Mouse (Mus musculus): ENCODE data around the gene Cspg5. TPM values are rescaled to one million over a fixed set of nuclear protein-coding genes. Genes with fewer than 3 reads are reported as not detected.

The Cspg5 gene
- total and polyA plus RNA-seq, 3 experiments = 0.40 to 0.72 (median 0.49) TPM

DNA sequence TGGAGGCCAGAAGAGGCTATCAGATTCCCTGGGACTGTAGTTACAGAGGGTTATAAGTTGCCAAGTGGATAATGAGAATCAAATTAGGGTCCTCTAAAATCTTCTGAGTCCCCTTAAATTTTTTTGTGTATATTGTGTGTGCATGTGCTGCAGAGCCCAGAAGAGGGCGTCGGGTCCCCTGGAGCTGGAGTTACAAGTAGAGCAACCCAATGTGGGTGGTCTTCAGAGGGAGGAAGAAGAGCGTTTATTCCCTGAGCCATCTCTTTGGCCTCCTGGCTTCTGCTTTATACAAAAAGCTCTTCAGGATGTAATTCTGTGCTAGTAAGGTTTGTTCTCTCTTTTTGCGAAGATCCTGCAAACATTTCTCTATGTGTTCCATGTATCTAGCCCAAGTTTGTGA, 60.9 kb downstream of the Cspg5 start:
- Histone ChIP-seq H3K4me1 (ENCODE audit: control insufficient read depth in 1 of 2, insufficient read depth in 2 of 2) (peaks cover 7 to 20% of the 10 kb centered on the region in 2 experiments), H3K4me3 (replicated peaks in 1 of 3; ENCODE audit: low read depth in 2 of 3, low read length in 2 of 3, poor library complexity in 1 of 3) (peak overlapping the region; percentile 74 to 80 (median 74)), H3K36me3 (replicated peaks in 1 of 2; ENCODE audit: control insufficient read depth in 1 of 2, insufficient read depth in 1 of 2, low read length in 1 of 2) (peaks cover 0 to 14% of the 10 kb centered on the region in 2 experiments), H3K9ac (ENCODE audit: insufficient read depth, low read depth) (peak overlapping the region; percentile 88), H3K4me2 (ENCODE audit: insufficient read depth, low read depth, poor library complexity, severe bottlenecking) (peak overlapping the region; percentile 50; the same call in 1 of the 2 replicates), H3K27me3 (replicated peaks) (no peaks in the 10 kb centered on the region), H3K79me2 (replicated peaks; ENCODE audit: control insufficient read depth, extremely low read depth, insufficient read depth, poor library complexity, severe bottlenecking) (peaks cover 14% of the 10 kb centered on the region), H3K9me3 (replicated peaks; ENCODE audit: low read length) (peaks cover 17% of the 10 kb centered on the region), H3K27ac (ENCODE audit: insufficient read depth, low read depth) (peak overlapping the region; percentile 78)
- dilution Hi-C loops (cut with MboI; ENCODE audit: extremely low pct_ligation_motif_present, extremely low pct_unique_long_range_greater_than_20kb, low sequenced_read_pairs) = no loop called here
- 0 out of 2 replicates have a peak, but pooled peaks have one; percentile 15 for TF ChIP-seq MAFK (IDR thresholded peaks at IDR 0.05; ENCODE audit: insufficient replicate concordance, low read length)
- 0 out of 2 replicates have a peak, but pooled peaks have one; percentile 25 for TF ChIP-seq CHD1 (IDR thresholded peaks at IDR 0.05; ENCODE audit: low read depth, low read length)
- peak; percentile 16 to 57; a peak in 2 of 4 replicates for TF ChIP-seq CTCF (conservative IDR thresholded peaks at IDR 0.05 in 1 of 2, IDR thresholded peaks at IDR 0.05 in 1 of 2; ENCODE audit: low read depth in 2 of 2, low read length in 2 of 2)
- TF ChIP-seq JUND (conservative IDR thresholded peaks at IDR 0.05; ENCODE audit: low read depth, low read length) = no peak
- TF ChIP-seq NELFE (IDR thresholded peaks at IDR 0.05; ENCODE audit: low read depth, low read length) = no peak
- TF ChIP-seq ZKSCAN1 (IDR thresholded peaks at IDR 0.05; ENCODE audit: borderline replicate concordance, low read depth, low read length) = no peak
- TF ChIP-seq RCOR1 (conservative IDR thresholded peaks at IDR 0.05; ENCODE audit: low read depth, low read length) = 0 out of 2 replicates have a peak, but pooled peaks have one; percentile 13
- peak; percentile 6; the same call in 1 of the 2 replicates for TF ChIP-seq SMC3 (IDR thresholded peaks at IDR 0.05; ENCODE audit: low read depth, low read length)
- 0 out of 2 replicates have a peak, but pooled peaks have one; percentile 8 for TF ChIP-seq E2F4 (IDR thresholded peaks at IDR 0.05; ENCODE audit: insufficient replicate concordance, low read depth, low read length)
- no peak for TF ChIP-seq MXI1 (IDR thresholded peaks at IDR 0.05; ENCODE audit: low read depth, low read length)
- peak; percentile 56 for DNase-seq (ENCODE audit: extremely low read depth)
- in situ Hi-C loops (cut with MboI; ENCODE audit: low pct_ligation_motif_present, low pct_unique_long_range_greater_than_20kb, low sequenced_read_pairs) = no loop called here

DNA sequence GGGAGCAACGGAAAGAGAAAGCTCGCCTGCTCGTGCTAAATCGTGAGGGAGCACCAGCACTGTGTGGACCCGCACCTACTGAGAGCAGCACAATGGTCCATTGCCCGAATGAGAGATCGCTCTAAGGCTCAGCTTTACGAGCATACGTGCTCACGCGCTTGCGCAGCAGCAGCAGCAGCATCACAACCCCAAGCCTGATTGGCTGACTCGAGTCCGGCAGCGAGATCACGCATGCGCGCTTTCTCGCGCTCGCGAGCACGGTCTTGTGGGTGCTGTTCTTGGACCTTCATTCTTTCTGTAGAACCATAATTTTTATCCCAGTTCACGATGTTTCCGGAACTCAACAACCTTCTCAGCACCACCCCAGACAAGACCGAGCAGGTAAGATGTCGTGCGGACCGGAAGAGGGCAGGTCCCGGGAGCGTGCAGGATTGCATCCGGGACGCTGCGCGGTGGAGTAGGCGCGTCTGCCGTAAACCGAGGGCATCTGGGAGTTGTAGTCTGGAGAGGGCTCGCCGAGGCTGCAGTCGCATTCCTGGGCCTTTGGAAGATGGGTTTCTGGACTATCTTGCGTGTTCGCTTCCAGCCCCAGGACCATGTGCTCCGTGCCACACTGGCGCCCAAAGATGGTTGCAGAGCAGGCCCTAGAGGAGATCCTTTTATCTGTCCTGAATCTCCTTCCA, 61.5 kb downstream of the Cspg5 start, which contains the start of gene Elp6:
Elp6 (plus strand) TSS at position 205 of the 683 bp plus-strand sequence.
- peak within 1 kb of the TSS; percentile 78 for H3K27ac ChIP-seq (ENCODE audit: insufficient read depth, low read depth)
- DNase-seq (ENCODE audit: extremely low read depth) = peak; percentile 92
- in situ Hi-C loops (cut with MboI; ENCODE audit: low pct_ligation_motif_present, low pct_unique_long_range_greater_than_20kb, low sequenced_read_pairs) (no loop called here), dilution Hi-C loops (cut with MboI; ENCODE audit: extremely low pct_ligation_motif_present, extremely low pct_unique_long_range_greater_than_20kb, low sequenced_read_pairs) (no loop called here)
- H3K4me3 ChIP-seq (replicated peaks in 1 of 3; ENCODE audit: low read depth in 2 of 3, low read length in 2 of 3, poor library complexity in 1 of 3) = peak within 1 kb of the TSS; percentile 74 to 80 (median 74)
- H3K36me3 ChIP-seq (replicated peaks in 1 of 2; ENCODE audit: control insufficient read depth in 1 of 2, insufficient read depth in 1 of 2, low read length in 1 of 2) = peaks cover 4 to 18% of the 10 kb centered on the region in 2 experiments
- peak within 1 kb of the TSS; percentile 88 for H3K9ac ChIP-seq (ENCODE audit: insufficient read depth, low read depth)
- peaks cover 16% of the 10 kb centered on the region for H3K9me3 ChIP-seq (replicated peaks; ENCODE audit: low read length)
- peak within 1 kb of the TSS; percentile 88 for H3K4me2 ChIP-seq (ENCODE audit: insufficient read depth, low read depth, poor library complexity, severe bottlenecking)
- H3K79me2 ChIP-seq (replicated peaks; ENCODE audit: control insufficient read depth, extremely low read depth, insufficient read depth, poor library complexity, severe bottlenecking) = peaks cover 14% of the 10 kb centered on the region
- no peaks in the 10 kb centered on the region for H3K27me3 ChIP-seq (replicated peaks)
- H3K4me1 ChIP-seq (ENCODE audit: control insufficient read depth in 1 of 2, insufficient read depth in 2 of 2) = peaks cover 7 to 20% of the 10 kb centered on the region in 2 experiments
- TF ChIP-seq KAT2A (IDR thresholded peaks at IDR 0.05; ENCODE audit: insufficient replicate concordance, low read length) (peak; percentile 95; the same call in 1 of the 2 replicates), NRF1 (IDR thresholded peaks at IDR 0.05; ENCODE audit: low read depth, low read length) (peak; percentile 96), USF2 (conservative IDR thresholded peaks at IDR 0.05; ENCODE audit: low read depth, low read length) (no peak), JUND (conservative IDR thresholded peaks at IDR 0.05; ENCODE audit: low read depth, low read length) (no peak), IRF4 (IDR thresholded peaks at IDR 0.05; ENCODE audit: low read depth, low read length) (peak; percentile 43), POLR2A (IDR thresholded peaks at IDR 0.05; ENCODE audit: low read depth, low read length) (peak; percentile 97), TBP (conservative IDR thresholded peaks at IDR 0.05; ENCODE audit: low read depth, low read length) (peak; percentile 89; the same call in 1 of the 2 replicates), JUN (IDR thresholded peaks at IDR 0.05; ENCODE audit: insufficient read depth, low read depth, low read length) (no peak), POLR2AphosphoS2 (IDR thresholded peaks at IDR 0.05; ENCODE audit: low read depth, low read length) (peak; percentile 86; the same call in 1 of the 2 replicates), ELF1 (IDR thresholded peaks at IDR 0.05; ENCODE audit: low read depth, low read length) (peak; percentile 92), MYC (IDR thresholded peaks at IDR 0.05; ENCODE audit: low read depth, low read length) (peak; percentile 82), MAX (IDR thresholded peaks at IDR 0.05; ENCODE audit: low read length) (peak; percentile 90), ZNF384 (IDR thresholded peaks at IDR 0.05; ENCODE audit: low read depth, low read length) (no peak), MEF2A (IDR thresholded peaks at IDR 0.05; ENCODE audit: borderline replicate concordance, low read depth, low read length) (no peak), USF1 (IDR thresholded peaks at IDR 0.05; ENCODE audit: low read depth, low read length) (no peak), SMC3 (IDR thresholded peaks at IDR 0.05; ENCODE audit: low read depth, low read length) (no peak), MAZ (IDR thresholded peaks at IDR 0.05; ENCODE audit: low read depth, low read length) (0 out of 2 replicates have a peak, but pooled peaks have one; percentile 39), EP300 (IDR thresholded peaks at IDR 0.05; ENCODE audit: low read length) (no peak), SIN3A (IDR thresholded peaks at IDR 0.05; ENCODE audit: low read length) (peak; percentile 66), CHD1 (IDR thresholded peaks at IDR 0.05; ENCODE audit: low read depth, low read length) (0 out of 2 replicates have a peak, but pooled peaks have one; percentile 15), PAX5 (IDR thresholded peaks at IDR 0.05; ENCODE audit: low read length) (no peak), GABPA (IDR thresholded peaks at IDR 0.05; ENCODE audit: insufficient replicate concordance, low read depth, low read length) (peak; percentile 45; the same call in 1 of the 2 replicates), ZC3H11A (IDR thresholded peaks at IDR 0.05; ENCODE audit: low read depth, low read length) (no peak), TCF12 (IDR thresholded peaks at IDR 0.05; ENCODE audit: low read depth, low read length) (peak; percentile 76)

Measured in CH12.LX (cell line).